Mouse (Mus musculus): ENCODE results near the gene Slc4a4.
"Not testable (repeated sequence)": the region's sequence is repeated elsewhere in the genome, so short reads cannot be mapped to it uniquely, and the experiment has no call there.

Gene Slc4a4

DNA sequence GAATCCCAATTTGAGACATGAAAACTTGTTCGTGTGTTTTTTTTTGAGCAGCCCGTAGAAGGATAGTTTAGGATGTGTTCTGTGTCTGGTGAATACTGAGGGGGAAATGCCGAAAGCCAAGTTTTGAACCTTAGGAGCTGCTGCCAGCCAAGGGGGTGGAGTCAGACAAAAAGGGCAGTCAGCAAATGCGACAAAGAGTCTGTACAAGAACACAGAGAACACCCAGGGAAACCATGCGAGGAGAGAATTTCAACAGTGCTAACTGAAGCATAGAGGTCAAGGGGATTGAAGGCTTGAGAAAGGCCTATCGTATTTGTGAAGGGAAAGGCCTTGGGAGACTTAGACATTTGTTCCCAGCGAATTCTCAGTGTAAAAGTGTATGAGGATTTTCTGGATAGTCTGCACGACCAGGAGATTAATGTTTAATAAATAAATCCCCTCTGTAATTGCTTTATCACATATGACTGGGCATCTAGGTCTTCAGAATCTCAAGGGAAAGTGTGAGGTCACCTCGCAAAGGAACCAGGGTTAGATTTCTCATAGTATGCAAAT lies 103.7 kb downstream of the Slc4a4 start:
- no peak for DNase-seq (ENCODE audit: low read depth, low spot score)
- Histone ChIP-seq H3K36me3 (ENCODE audit: control insufficient read depth, insufficient read depth, low read length, poor library complexity, severe bottlenecking) (no peaks in the 10 kb centered on the region), H3K27me3 (ENCODE audit: control insufficient read depth, insufficient read depth, low read length, poor library complexity, severe bottlenecking) (no peaks in the 10 kb centered on the region)

DNA sequence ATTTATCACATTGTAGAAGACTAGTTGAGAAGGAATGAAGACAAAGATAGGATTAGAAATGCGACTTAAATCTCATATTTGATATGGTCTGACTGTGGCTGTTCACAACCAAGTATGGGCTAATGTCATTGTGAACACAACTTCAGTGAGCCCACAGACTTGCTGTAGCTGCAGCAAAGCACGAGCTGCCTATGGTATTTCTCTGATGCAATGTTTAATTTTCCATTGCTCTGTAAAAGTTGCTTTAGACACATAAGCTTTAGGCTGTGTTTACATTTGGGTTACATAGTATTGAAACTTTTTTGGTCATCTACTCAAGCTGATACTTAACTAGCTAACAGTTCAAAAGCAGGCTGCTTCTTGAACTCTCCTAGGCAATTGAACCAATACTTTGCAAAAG lies 104.7 kb downstream of the Slc4a4 start:
- not testable (repeated sequence) for H3K36me3 ChIP-seq (ENCODE audit: control insufficient read depth, insufficient read depth, low read length, poor library complexity, severe bottlenecking); DNase-seq (ENCODE audit: low read depth, low spot score); H3K27me3 ChIP-seq (ENCODE audit: control insufficient read depth, insufficient read depth, low read length, poor library complexity, severe bottlenecking)

DNA sequence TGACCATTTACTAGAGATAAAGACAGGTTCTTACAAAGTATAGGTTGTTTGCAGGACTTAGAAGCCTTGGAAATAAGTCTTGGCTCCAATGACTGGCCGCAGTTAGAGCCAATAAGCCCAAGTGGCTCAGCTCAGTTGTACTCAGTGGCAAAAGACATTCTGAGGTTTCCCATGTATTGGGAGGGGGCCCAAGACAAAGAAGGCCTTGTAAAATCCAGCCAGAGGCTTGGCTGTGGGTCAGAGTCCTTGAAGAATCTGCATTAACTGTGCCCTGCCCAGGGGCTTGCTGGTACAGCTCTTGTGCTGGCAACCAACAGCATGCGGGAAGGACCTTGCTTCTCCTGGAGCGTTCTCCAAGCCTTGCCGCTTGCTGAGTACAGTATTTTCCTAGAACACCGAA lies 107.9 kb downstream of the Slc4a4 start:
- no peak for DNase-seq (ENCODE audit: low read depth, low spot score)
- no peaks in the 10 kb centered on the region for H3K36me3 ChIP-seq (ENCODE audit: control insufficient read depth, insufficient read depth, low read length, poor library complexity, severe bottlenecking)
- H3K27me3 ChIP-seq (ENCODE audit: control insufficient read depth, insufficient read depth, low read length, poor library complexity, severe bottlenecking) = no peaks in the 10 kb centered on the region

DNA sequence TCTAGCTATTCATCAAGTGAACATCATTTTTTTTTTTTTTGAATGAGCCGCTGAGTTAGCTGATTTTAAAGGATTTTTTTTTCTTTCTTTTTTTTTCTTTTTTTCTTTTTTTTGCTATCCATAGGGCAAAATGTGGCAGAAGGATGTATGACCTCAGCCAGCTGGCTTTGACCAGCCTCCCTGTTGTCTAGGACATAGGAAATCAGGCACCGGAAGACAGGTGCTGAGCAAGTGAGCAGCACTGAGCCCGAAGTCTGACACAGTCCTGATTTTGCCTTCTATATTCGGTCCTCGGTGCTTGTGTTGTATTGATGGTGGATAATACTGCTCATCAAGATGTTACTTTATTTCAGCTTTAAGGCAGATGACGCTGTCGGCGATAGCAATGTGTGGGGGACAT lies 109.6 kb downstream of the Slc4a4 start:
- DNase-seq (ENCODE audit: low read depth, low spot score) = no peak
- Histone ChIP-seq H3K36me3 (ENCODE audit: control insufficient read depth, insufficient read depth, low read length, poor library complexity, severe bottlenecking) (no peaks in the 10 kb centered on the region), H3K27me3 (ENCODE audit: control insufficient read depth, insufficient read depth, low read length, poor library complexity, severe bottlenecking) (no peaks in the 10 kb centered on the region)

DNA sequence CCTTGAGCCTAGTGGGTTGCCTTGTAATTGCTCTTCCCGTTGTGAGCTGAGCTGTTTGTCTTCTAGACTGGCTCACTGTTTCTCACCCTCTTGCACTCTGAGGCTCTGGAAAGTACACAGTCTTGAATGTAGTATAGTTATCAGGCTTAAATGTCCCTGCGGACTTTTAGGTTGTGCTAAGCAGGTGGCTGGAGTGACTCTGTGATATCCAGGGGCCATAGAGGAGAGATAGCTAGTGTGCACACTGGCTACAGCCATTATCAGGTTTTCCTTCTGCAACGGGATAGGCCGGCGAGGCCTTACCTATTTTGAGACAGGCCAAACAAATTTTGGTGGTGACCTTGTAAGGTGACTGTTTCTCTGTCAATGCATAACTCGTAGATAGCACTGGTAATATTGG lies 110.7 kb downstream of the Slc4a4 start:
- Histone ChIP-seq H3K27me3 (ENCODE audit: control insufficient read depth, insufficient read depth, low read length, poor library complexity, severe bottlenecking) (no peaks in the 10 kb centered on the region), H3K36me3 (ENCODE audit: control insufficient read depth, insufficient read depth, low read length, poor library complexity, severe bottlenecking) (no peaks in the 10 kb centered on the region)
- DNase-seq (ENCODE audit: low read depth, low spot score) = no peak

DNA sequence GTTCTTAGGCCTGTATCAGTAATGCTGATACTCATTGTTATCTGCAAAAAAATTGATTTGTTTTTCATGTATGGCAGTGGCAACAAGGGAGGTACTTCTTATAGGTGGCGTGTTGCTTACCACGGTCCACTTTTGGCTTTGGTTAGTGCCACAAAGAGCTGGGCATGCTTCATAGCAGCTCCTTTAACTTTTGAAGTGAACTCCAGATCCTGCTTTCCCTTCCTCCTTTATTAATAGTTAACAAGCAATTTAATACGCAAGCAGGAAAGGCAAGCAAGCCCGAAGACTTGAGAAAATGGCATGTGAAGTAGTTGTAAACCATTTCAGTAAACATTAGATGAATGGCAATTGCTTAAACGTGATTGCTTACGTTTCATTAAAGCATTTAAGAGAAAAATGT lies 113.2 kb downstream of the Slc4a4 start:
- Histone ChIP-seq H3K36me3 (ENCODE audit: control insufficient read depth, insufficient read depth, low read length, poor library complexity, severe bottlenecking) (no peaks in the 10 kb centered on the region), H3K27me3 (ENCODE audit: control insufficient read depth, insufficient read depth, low read length, poor library complexity, severe bottlenecking) (no peaks in the 10 kb centered on the region)

DNA sequence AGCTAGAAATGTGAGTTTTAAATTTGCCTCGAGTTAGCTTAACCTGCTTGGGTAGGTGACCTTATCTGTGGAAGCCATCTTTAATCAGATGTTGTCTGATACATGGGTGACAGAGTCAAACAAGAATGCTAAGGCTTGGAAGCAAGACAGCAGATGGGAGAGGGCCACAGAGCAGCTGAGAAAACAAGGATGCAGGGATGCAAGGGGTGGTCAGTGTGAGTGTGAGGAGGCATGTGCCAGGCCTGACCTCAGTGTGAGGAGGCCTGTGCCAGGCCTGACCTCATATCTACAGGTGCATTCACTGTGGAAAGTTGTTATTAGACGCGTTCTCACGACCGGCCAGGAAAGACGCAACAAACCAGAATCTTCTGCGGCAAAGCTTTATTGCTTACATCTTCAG lies 114.0 kb downstream of the Slc4a4 start:
- Histone ChIP-seq H3K36me3 (ENCODE audit: control insufficient read depth, insufficient read depth, low read length, poor library complexity, severe bottlenecking) (no peaks in the 10 kb centered on the region), H3K27me3 (ENCODE audit: control insufficient read depth, insufficient read depth, low read length, poor library complexity, severe bottlenecking) (no peaks in the 10 kb centered on the region)
- no peak for DNase-seq (ENCODE audit: low read depth, low spot score)

More for the DNA sequence above, 113.2 kb downstream of the Slc4a4 start:
- no peak for DNase-seq (ENCODE audit: low read depth, low spot score)

DNA sequence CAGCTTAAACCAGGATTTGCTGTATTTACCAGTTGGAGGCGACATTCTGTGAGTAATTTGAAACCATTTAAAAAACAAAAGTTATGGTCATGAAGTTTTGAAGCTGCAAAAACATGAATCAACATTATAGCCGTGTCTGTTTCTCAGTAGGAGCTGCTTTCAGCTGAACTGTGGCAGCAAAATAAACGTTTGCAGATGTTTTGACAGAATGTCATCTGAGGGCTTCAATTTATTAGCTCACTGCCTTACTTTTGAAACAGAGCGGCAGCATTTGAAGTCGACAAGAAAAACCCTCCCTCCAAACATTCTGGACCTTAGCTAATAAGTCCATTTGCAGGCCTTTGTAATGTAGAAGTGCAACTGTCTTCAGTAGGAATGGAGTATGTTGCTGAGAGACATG lies 123.5 kb downstream of the Slc4a4 start:
- Histone ChIP-seq H3K27me3 (ENCODE audit: control insufficient read depth, insufficient read depth, low read length, poor library complexity, severe bottlenecking) (no peaks in the 10 kb centered on the region), H3K36me3 (ENCODE audit: control insufficient read depth, insufficient read depth, low read length, poor library complexity, severe bottlenecking) (no peaks in the 10 kb centered on the region)
- DNase-seq (ENCODE audit: low read depth, low spot score) = no peak

DNA sequence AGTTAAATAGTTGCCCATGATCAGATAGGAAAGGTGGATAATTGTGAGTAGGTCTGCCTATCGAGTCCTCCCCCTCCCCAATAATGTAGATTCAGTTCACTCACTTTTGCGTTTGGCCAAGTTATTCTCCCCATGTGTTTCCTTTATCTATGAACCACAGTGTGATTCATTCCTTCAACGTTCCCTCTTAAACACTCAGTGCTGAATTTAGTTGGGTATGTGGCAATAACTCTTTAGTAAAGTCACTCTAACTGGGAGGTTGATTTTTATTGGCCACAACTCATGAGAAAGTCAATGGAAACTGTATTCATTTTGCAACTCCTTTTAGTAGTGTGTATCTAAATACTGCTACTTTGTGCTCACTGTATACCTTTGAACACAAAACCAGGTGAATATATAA lies 125.8 kb downstream of the Slc4a4 start:
- Histone ChIP-seq H3K36me3 (ENCODE audit: control insufficient read depth, insufficient read depth, low read length, poor library complexity, severe bottlenecking) (no peaks in the 10 kb centered on the region), H3K27me3 (ENCODE audit: control insufficient read depth, insufficient read depth, low read length, poor library complexity, severe bottlenecking) (no peaks in the 10 kb centered on the region)
- DNase-seq (ENCODE audit: low read depth, low spot score) = no peak

DNA sequence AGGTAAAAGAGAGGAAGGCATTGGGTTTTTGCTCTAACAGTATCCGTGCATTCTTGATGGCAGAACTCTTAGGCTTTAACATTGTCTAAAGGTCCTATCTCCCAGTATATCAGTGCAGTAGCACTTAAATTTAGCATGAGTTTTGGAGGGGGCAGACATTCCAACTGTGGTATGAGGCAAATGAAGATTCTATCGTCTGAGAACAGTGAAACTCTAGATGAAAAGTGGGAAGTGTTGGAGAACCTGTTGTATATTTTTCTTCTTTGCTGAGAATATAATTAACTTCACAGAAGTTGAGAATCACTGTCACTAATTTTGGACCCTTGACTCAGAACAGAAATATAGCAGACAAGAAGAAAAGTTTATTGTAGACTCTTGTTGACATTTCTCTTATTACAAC lies 128.2 kb downstream of the Slc4a4 start:
- Histone ChIP-seq H3K36me3 (ENCODE audit: control insufficient read depth, insufficient read depth, low read length, poor library complexity, severe bottlenecking) (no peaks in the 10 kb centered on the region), H3K27me3 (ENCODE audit: control insufficient read depth, insufficient read depth, low read length, poor library complexity, severe bottlenecking) (no peaks in the 10 kb centered on the region)
- no peak for DNase-seq (ENCODE audit: low read depth, low spot score)

DNA sequence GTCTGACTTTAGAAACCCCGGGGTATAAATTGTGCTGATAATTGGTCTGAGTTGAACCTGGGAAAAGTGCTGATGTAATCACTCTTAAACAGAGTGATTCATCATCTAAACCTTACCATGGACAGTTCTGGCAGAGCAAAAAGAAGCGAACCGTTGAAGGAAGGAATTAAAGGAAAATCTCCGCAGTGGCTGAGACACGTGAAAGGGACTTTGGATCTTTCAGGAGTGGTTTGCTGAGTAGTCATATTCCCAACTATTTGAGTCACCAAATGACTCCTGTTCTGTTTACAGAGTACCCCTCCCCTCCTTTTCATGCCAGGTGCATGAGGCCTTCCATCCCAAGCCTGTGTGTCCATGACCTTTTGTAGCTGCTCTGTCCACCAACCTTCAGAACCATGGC lies 129.3 kb downstream of the Slc4a4 start:
- no peaks in the 10 kb centered on the region for H3K36me3 ChIP-seq (ENCODE audit: control insufficient read depth, insufficient read depth, low read length, poor library complexity, severe bottlenecking)
- no peak for DNase-seq (ENCODE audit: low read depth, low spot score)

DNA sequence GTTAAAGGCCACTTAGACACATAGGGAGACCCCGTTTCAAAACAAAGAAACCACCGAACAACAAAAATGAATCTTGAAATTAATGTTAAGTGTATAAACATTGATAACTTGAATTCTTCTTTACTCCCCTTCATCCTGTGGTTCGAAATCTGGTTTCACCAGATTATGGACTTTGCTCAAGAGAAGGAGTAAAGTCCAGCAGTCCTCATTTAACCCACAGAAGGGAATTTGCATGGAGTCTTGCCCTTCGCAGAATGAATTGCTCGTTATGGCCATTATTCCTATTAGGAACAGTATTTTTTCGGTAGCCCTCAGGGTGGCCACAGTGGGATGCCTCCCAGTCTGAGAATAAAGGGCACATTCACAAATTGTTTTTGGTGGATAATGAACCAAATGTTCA lies 131.9 kb downstream of the Slc4a4 start:
- H3K36me3 ChIP-seq (ENCODE audit: control insufficient read depth, insufficient read depth, low read length, poor library complexity, severe bottlenecking) = no peaks in the 10 kb centered on the region
- no peaks in the 10 kb centered on the region for H3K27me3 ChIP-seq (ENCODE audit: control insufficient read depth, insufficient read depth, low read length, poor library complexity, severe bottlenecking)
- no peak for DNase-seq (ENCODE audit: low read depth, low spot score)

More for the DNA sequence above, 129.3 kb downstream of the Slc4a4 start:
- no peaks in the 10 kb centered on the region for H3K27me3 ChIP-seq (ENCODE audit: control insufficient read depth, insufficient read depth, low read length, poor library complexity, severe bottlenecking)

DNA sequence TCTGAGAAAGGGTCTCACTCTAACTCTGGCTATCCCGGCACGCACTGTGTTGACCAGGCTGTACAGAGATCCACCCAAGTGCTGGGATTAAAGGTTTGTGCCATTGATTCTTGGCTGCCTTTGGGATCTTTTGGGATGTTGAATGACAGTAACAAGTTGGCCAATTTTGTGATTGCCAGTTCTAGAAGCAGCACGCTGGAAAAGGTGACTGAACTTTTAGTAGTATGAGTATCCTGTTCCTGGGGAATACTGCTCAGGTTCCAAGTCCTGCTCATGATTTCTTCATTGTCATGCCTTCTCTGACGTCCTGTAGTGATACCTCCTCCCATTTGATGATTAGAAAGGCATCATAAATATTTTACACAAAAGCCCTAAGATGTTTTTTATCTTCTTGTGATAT lies 137.8 kb downstream of the Slc4a4 start:
- Histone ChIP-seq H3K27me3 (ENCODE audit: control insufficient read depth, insufficient read depth, low read length, poor library complexity, severe bottlenecking) (no peaks in the 10 kb centered on the region), H3K36me3 (ENCODE audit: control insufficient read depth, insufficient read depth, low read length, poor library complexity, severe bottlenecking) (no peaks in the 10 kb centered on the region)
- DNase-seq (ENCODE audit: low read depth, low spot score) = no peak

DNA sequence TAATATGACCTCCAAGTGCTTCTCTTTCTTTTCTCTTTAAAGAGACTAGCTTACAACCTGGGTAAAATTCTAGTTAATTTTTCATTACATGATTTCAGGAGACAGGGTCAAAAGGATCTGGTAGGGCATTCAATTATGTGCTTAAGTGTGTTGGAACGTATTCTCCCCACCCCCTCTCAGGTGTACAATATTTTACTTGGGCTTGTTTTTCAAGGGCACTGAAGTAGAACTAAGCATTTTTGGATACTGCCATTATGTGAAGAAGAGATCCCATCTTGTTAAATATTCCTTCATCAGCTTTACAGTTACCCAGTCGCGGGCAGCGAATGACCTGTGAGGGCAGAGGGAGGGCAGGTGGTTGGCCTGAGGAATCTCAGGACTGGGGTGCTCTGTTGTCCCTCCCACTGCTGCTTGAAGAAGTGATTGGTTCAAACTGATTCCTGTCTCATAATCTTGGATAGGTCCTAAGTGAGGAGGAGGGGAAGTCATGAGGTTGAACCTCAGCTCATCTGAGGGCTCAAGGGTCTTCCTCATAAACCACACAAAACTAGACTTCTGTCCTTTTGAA lies 141.0 kb downstream of the Slc4a4 start:
- Histone ChIP-seq H3K27me3 (ENCODE audit: control insufficient read depth, insufficient read depth, low read length, poor library complexity, severe bottlenecking) (no peaks in the 10 kb centered on the region), H3K36me3 (ENCODE audit: control insufficient read depth, insufficient read depth, low read length, poor library complexity, severe bottlenecking) (no peaks in the 10 kb centered on the region)
- DNase-seq (ENCODE audit: low read depth, low spot score) = no peak

DNA sequence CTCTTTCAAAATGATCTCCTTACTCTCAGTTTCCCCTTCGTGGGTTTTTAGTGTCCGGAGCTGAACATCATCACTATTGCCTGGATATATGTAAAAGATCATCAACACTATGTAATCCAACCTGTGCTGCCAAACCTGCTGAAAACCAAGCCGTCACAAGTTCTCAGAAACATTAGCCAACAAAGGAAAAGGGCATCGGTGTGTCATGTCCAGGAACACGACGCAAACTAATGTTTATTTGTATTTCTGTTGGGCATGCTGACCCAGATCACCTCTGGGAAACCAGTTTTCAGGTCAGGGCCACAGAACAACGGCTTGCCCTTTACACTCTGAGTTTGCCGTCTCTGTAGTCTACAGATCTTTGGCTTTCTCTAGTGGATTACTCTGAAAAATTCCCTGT lies 146.0 kb downstream of the Slc4a4 start:
- Histone ChIP-seq H3K27me3 (ENCODE audit: control insufficient read depth, insufficient read depth, low read length, poor library complexity, severe bottlenecking) (no peaks in the 10 kb centered on the region), H3K36me3 (ENCODE audit: control insufficient read depth, insufficient read depth, low read length, poor library complexity, severe bottlenecking) (no peaks in the 10 kb centered on the region)
- DNase-seq (ENCODE audit: low read depth, low spot score) = no peak

DNA sequence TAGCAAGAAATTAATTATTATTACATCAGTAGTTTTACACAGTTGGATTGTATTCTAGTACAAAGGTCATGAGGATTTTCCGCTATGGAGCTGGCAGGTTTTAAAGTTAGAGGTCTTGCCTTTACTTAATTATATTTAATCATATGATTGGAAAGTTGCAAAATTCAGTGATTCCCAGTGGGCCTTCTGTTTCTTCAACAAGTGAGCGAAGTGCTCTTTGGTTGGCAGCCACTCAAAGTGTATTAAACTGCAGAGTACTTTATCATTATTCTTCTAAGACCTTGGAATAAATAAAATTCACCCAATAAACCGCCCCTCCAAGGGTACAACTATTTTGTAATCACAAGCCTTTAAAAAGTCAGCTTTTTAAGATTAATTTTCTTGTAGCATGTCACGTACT lies 146.6 kb downstream of the Slc4a4 start:
- no peaks in the 10 kb centered on the region for H3K36me3 ChIP-seq (ENCODE audit: control insufficient read depth, insufficient read depth, low read length, poor library complexity, severe bottlenecking)
- DNase-seq (ENCODE audit: low read depth, low spot score) = no peak
- no peaks in the 10 kb centered on the region for H3K27me3 ChIP-seq (ENCODE audit: control insufficient read depth, insufficient read depth, low read length, poor library complexity, severe bottlenecking)
